Comparison of ENCODE assay signal across 25 mouse cellular contexts in genomic region chr17:79618455-79618854, GRCm38 (mm10). TPM values are rescaled to one million over a fixed set of nuclear protein-coding genes. Genes with fewer than 3 reads are reported as not detected.
DNase-seq lines count a peak whose midpoint lies in the region; TF ChIP-seq lines count a peak whose summit lies in the region.
"Had no signal": no experiment of that assay in that cellular context is flagged by ENCODE, and none has a peak within 500 bp of the region (broad histone marks: within the 10 kb centered on the region; RNA-seq: fewer than 3 reads in every experiment).

No protein-coding gene starts in this region.

- no peak overlapping the region; the same call in 1 of the 2 replicates for H3K4me3 ChIP-seq in testis, adult 2 months (ENCODE audit: control insufficient read depth, low read depth, low read length)
- H3K4me3 ChIP-seq: embryonic facial prominence, embryonic 13.5 days; embryonic facial prominence, embryonic 15.5 days; erythroblast, embryonic 14.5 days; forebrain, embryonic 10.5 days; forebrain, embryonic 12.5 days had no signal

- H3K36me3 ChIP-seq in testis, adult 2 months (ENCODE audit: control insufficient read depth, insufficient read depth, low read length) = no peaks in the 10 kb centered on the region
- H3K36me3 ChIP-seq: embryonic facial prominence, embryonic 13.5 days; embryonic facial prominence, embryonic 15.5 days; forebrain, embryonic 10.5 days; forebrain, embryonic 12.5 days had no signal

- no peak for TF ChIP-seq POLR2A in testis, adult 2 months (IDR thresholded peaks at IDR 0.05; ENCODE audit: control insufficient read depth, low read depth, low read length)

- DNase-seq in adrenal gland, adult (ENCODE audit: inconsistent age in 2 of 2, low spot score in 1 of 2) = peak; percentile 56 to 81
- DNase-seq in adrenal gland, adult 18-20 months (ENCODE audit: low spot score in 2 of 2) = no peak
- peak; percentile 40 to 45 for DNase-seq in adrenal gland, postnatal 36 days
- no peak for DNase-seq in adrenal gland, adult 8-10 months
- no peak for DNase-seq in testis, postnatal 10 days (ENCODE audit: low spot score)
- peak; percentile 41 for DNase-seq in testis, postnatal 14 days (ENCODE audit: low spot score)
- DNase-seq in MN1 (ENCODE audit: low spot score) = no peak
- DNase-seq: adrenal gland, postnatal 25 days; B cell, adult 2 months; cerebellum, adult 11 months; cerebellum, adult 18-20 months; cerebellum, adult 8-10 months; cerebellum, adult 9-11 months; cerebellum, postnatal 14 days; cerebellum, postnatal 36 days; embryo, embryonic 11 days had no signal

- no peak for TF ChIP-seq CTCF in testis, adult 2 months (IDR thresholded peaks at IDR 0.05; ENCODE audit: control insufficient read depth, insufficient read depth, insufficient replicate concordance, low read depth, low read length)

- H3K27ac ChIP-seq in testis, adult 2 months (ENCODE audit: control insufficient read depth, insufficient read depth, low read depth, low read length) = peak overlapping the region; percentile 70
- H3K27ac ChIP-seq: embryonic facial prominence, embryonic 13.5 days; embryonic facial prominence, embryonic 15.5 days; forebrain, embryonic 10.5 days; forebrain, embryonic 12.5 days had no signal

- no peaks in the 10 kb centered on the region for H3K27me3 ChIP-seq in testis, adult 2 months (ENCODE audit: control insufficient read depth, insufficient read depth, low read length)
- H3K27me3 ChIP-seq: CH12.LX; embryonic facial prominence, embryonic 13.5 days; embryonic facial prominence, embryonic 15.5 days; forebrain, embryonic 12.5 days; Patski had no signal

- H3K4me1 ChIP-seq in testis, adult 2 months (ENCODE audit: control insufficient read depth, insufficient read depth, low read length) = no peaks in the 10 kb centered on the region; the same call in 1 of the 2 replicates
- H3K4me1 ChIP-seq: embryonic facial prominence, embryonic 13.5 days; embryonic facial prominence, embryonic 15.5 days had no signal

RNA-seq across cellular contexts. Expression of gene Rmdn2, which starts 6.8 kb away (rescaled TPM):
- 100 to 1,000 TPM; 178 to 261 TPM for total RNA-seq in adrenal gland, adult 18-20 months (2021)
- 100 to 1,000 TPM; 287 to 356 TPM for total RNA-seq in adrenal gland, postnatal 36 days (2021)
- 100 to 1,000 TPM; 347 to 537 (median 455) TPM for total RNA-seq in adrenal gland, adult 8-10 months (2022)
- 120 and 143 TPM in 2 replicates for polyA plus RNA-seq in testis, adult 2 months (2012; rRNA removed)
- total RNA-seq: MEL had no signal

Comparison
In these comparisons a context has a peak if more than half of its experiments do, and no peak if none do; other contexts are left out.
1. DNase-seq: peak in adrenal gland, adult (2 of 2), adrenal gland, postnatal 36 days (2 of 2) and testis, postnatal 14 days (single experiment); none in adrenal gland, adult 18-20 months (0 of 2), adrenal gland, adult 8-10 months (single experiment), testis, postnatal 10 days (single experiment) and MN1 (single experiment).